Mouse (Mus musculus): ENCODE results near the gene Fkbp11.
A peak's percentile ranks its signal among the peaks of the same experiment; 100 is the strongest.

Fkbp11 gene

DNA sequence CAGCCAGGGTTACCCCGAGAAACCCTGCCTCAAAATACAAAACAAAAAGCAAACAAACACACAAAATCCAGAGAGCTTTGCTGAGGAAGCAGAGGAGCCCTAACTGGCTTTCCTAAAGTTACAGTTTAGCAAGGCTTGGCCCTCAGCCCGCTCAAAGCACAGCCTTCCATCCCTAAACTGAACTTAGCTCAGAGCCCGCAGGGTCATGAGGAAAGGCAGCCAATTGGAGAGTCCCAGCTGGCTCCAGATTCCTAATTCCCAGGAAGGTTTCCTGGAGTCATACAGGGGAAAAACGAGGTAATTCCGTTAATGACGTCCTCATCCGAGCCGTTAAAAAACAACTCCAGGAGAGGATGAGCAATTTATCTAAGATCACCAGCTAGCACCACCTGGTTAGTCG is 32.3 kb downstream of the Fkbp11 start:
- DNase-seq (ENCODE audit: low spot score in 2 of 2), result no peak

GRCm38 (mm10) chr15:98692171-98692715 is 35.8 kb downstream of the Fkbp11 start:
- DNase-seq (ENCODE audit: low spot score in 2 of 2), result no peak

- DNase-seq (ENCODE audit: low spot score in 2 of 2), result peak; percentile 49 to 58
These were observed 36.4 kb downstream of the Fkbp11 start for GRCm38 (mm10) chr15:98691486-98692147.

GRCm38 (mm10) chr15:98689682-98690081 is 38.3 kb downstream of the Fkbp11 start:
- peak in 1 of 2 experiments; percentile 32 for DNase-seq (ENCODE audit: low spot score in 2 of 2)

DNA sequence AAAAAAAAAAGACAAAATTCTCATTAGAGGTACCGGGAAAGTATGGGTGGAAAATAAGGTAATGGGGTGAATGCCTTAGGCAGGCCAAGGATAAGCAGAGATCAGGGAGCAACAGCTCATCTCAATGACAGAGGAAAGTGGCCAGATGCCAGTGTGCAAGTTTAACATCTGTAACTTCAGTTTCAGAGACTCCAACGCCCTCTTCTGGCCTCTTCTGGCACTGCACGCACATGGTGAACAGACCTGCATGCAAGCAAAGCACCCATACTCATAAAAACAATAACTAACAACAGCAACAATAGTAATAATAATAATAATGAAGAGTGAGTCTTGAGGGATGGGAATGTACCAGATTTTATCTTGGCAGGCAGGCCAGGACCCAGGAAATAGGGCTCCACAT is 42.1 kb downstream of the Fkbp11 start:
- no peak for DNase-seq (ENCODE audit: low spot score in 2 of 2)

DNA sequence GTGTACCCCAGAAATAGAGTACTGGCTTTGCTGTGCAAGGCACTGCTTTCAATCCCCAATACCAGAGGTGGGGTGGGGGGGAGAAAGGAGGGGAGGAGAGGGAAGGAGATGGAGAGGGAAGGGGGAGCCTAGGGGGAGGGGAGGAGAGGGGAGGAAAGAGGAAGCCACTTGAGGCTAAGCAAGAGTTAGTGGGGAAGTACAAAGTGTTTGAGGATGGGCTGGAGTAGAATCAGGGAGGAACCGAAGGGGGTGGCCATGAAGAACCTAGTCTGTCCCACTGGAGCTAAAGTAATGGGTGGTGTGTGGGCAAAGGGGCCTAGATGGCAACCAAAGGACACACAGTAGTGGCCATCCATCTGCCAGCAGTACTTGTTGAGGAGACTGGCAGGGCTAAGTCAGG is 44.3 kb downstream of the Fkbp11 start:
- no peak for DNase-seq (ENCODE audit: low spot score in 2 of 2)

GRCm38 (mm10) chr15:98683177-98683576 is 44.8 kb downstream of the Fkbp11 start:
- no peak for DNase-seq (ENCODE audit: low spot score in 2 of 2)

DNA sequence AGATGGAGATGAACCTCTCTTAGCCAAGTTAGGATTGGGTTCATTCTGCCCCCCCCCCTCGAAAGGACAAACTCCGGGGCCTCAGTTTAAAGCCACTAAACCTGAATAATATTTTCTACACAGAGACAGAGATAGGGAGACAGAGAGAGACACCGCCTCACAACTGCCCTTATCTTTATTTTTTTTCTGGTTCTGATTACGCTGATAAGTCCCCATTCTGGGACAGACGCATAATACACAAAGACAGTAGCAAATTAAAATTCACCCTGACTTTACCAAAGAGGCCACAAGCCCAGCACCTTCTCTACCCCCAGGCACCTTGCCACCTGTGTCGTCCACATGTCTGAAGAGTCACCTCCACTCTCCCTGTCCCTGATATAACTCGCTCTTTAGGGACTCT is 46.4 kb downstream of the Fkbp11 start:
- DNase-seq (ENCODE audit: low spot score in 2 of 2), result no peak

- DNase-seq (ENCODE audit: low spot score in 2 of 2), result peak in 1 of 2 experiments; percentile 35
These were observed 47.3 kb downstream of the Fkbp11 start for GRCm38 (mm10) chr15:98680660-98681059.

- DNase-seq (ENCODE audit: low spot score in 2 of 2), result no peak
These were observed 50.0 kb downstream of the Fkbp11 start for GRCm38 (mm10) chr15:98677977-98678376.

GRCm38 (mm10) chr15:98676940-98677728 is 50.9 kb downstream of the Fkbp11 start, which contains the start of gene Rnd1:
Gene Rnd1 (minus strand): TSS chr15:98677461.
- DNase-seq (ENCODE audit: low spot score in 2 of 2), result peak; percentile 84 to 89

DNA sequence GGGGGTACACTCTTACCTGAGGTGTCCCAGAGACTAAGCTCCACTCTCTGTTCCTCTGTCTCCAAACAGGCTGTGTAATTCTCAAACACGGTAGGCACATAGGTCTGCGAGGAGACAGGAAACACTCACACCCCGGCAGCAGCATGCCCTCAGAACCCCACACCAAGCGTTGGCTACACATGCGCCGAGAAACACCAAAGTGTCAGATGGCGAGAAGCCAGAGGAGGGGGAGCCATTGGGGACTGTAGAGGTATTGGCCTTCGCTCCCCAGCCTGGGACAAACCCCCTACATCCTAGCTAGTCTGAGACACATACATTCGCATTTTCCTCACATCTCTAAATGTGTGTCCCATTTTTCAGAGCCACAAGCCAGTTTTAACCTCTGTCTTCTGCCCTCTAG is 51.5 kb downstream of the Fkbp11 start:
- no peak for DNase-seq (ENCODE audit: low spot score in 2 of 2)

GRCm38 (mm10) chr15:98675634-98676250 is 52.3 kb downstream of the Fkbp11 start:
- DNase-seq (ENCODE audit: low spot score in 2 of 2), result no peak

GRCm38 (mm10) chr15:98674994-98675545 is 52.9 kb downstream of the Fkbp11 start:
- DNase-seq (ENCODE audit: low spot score in 2 of 2), result peak; percentile 39 to 40
